Mouse (Mus musculus) heart, postnatal 25 days (tissue): ENCODE measurements around the gene Trappc1. TPM values are rescaled to one million over a fixed set of nuclear protein-coding genes. Genes with fewer than 3 reads are reported as not detected.

ENCODE experiments used
- DNase-seq: peaks from one replicate; pipeline ENCODE4 v3.0.0; 2022; ENCODE audit warnings: low spot score
- intact Hi-C: fragments of 180-260 bp; cut with DNase I; formaldehyde crosslinking; loops from one replicate; pipeline ENCODE4 v1.15.1; 2025
- total RNA-seq, 2 experiments: library from RNA; stranded (reverse); gene quantifications; 2 replicates each; pipeline ENCODE4 v1.2.3; 2021

The Trappc1 gene
- total RNA-seq, 2 experiments from 2014 or later, result 48.0 to 53.0 TPM

- no peak for DNase-seq
- intact Hi-C loops, result loop anchor here (2.0 kb wide), 2 partner anchors 27 to 41 kb away; partner anchors contain the start of genes Kcnab3 and Rnf227
Measured at GRCm38 (mm10) chr11:69367616-69368355, 44.0 kb downstream of the Trappc1 start.

GRCm38 (mm10) chr11:69368356-69369214, 44.8 kb downstream of the Trappc1 start:
- intact Hi-C loops, result no loop called here
- DNase-seq, result peak; percentile 13

GRCm38 (mm10) chr11:69369215-69369989, 45.6 kb downstream of the Trappc1 start, which contains the start of gene Chd3:
Gene Chd3 (minus strand): TSS chr11:69369406.
- intact Hi-C loops, result no loop called here

GRCm38 (mm10) chr11:69369990-69370816, 46.4 kb downstream of the Trappc1 start:
- intact Hi-C loops, result no loop called here
- DNase-seq, result no peak

More at GRCm38 (mm10) chr11:69369215-69369989, 45.6 kb downstream of the Trappc1 start, which contains the start of gene Chd3:
- no peak for DNase-seq

GRCm38 (mm10) chr11:69370817-69371215, 47.0 kb downstream of the Trappc1 start:
- intact Hi-C loops, result no loop called here
- DNase-seq, result no peak

- intact Hi-C loops, result no loop called here
- no peak for DNase-seq
Measured at GRCm38 (mm10) chr11:69371601-69372000, 47.8 kb downstream of the Trappc1 start.

- intact Hi-C loops, result no loop called here
- no peak for DNase-seq
Measured at GRCm38 (mm10) chr11:69372056-69372779, 48.4 kb downstream of the Trappc1 start.

GRCm38 (mm10) chr11:69372780-69373170, 49.0 kb downstream of the Trappc1 start:
- intact Hi-C loops, result no loop called here
- DNase-seq, result no peak

GRCm38 (mm10) chr11:69373223-69373965, 49.6 kb downstream of the Trappc1 start:
- intact Hi-C loops, result no loop called here
- DNase-seq, result no peak

Other genes starting within 250 kb of the Trappc1 start
- 10 to 100 TPM; 59.6 to 65.7 TPM for gene Vamp2, start 235.5 kb upstream of the Trappc1 start, total RNA-seq
- gene Per1, start 228.8 kb upstream of the Trappc1 start, total RNA-seq, result 10 to 100 TPM; 32.3 to 61.0 TPM
- gene Hes7, start 203.6 kb upstream of the Trappc1 start, total RNA-seq, result under 1 TPM in 1 of 2 experiments, not detected in 1; 0.14 TPM
- gene 9130213A22Rik, start 201.4 kb upstream of the Trappc1 start, total RNA-seq, result under 1 TPM in 1 of 2 experiments, not detected in 1; 0.21 TPM
- not detected for gene Aloxe3, start 198.1 kb upstream of the Trappc1 start, total RNA-seq
- not detected for gene Alox12b, start 167.0 kb upstream of the Trappc1 start, total RNA-seq
- 1 to 10 TPM; 1.6 to 1.8 TPM for gene Alox8, start 126.1 kb upstream of the Trappc1 start, total RNA-seq
- gene Gucy2e, start 86.9 kb upstream of the Trappc1 start, total RNA-seq, result 1 to 10 TPM; 1.4 to 1.5 TPM
- gene Cntrob, start 205 bp upstream of the Trappc1 start, total RNA-seq, result 1 to 10 TPM; 2.6 to 5.3 TPM
- under 1 TPM; 0.22 to 0.29 TPM for gene Kcnab3, start 2.3 kb downstream of the Trappc1 start, total RNA-seq
- under 1 TPM; 0.16 to 0.17 TPM for gene Rnf227, start 16.5 kb downstream of the Trappc1 start, total RNA-seq
- 10 to 100 TPM; 26.4 to 27.9 TPM for gene Chd3, start 45.4 kb downstream of the Trappc1 start, total RNA-seq
- 10 to 100 TPM; 97.5 to 99.2 TPM for gene Naa38, start 71.5 kb downstream of the Trappc1 start, total RNA-seq
- gene Cyb5d1, start 71.7 kb downstream of the Trappc1 start, total RNA-seq, result 10 to 100 TPM; 26.1 to 29.3 TPM
- gene Tmem88, start 74.3 kb downstream of the Trappc1 start, total RNA-seq, result 10 to 100 TPM; 22.5 to 23.7 TPM
- 10 to 100 TPM; 25.6 to 30.3 TPM for gene Kdm6b, start 89.7 kb downstream of the Trappc1 start, total RNA-seq
- under 1 TPM; 0.17 to 0.39 TPM for gene Dnah2, start 225.1 kb downstream of the Trappc1 start, total RNA-seq
- gene Efnb3, start 236.2 kb downstream of the Trappc1 start, total RNA-seq, result 10 to 100 TPM; 64.1 to 71.6 TPM